Comparison of ENCODE assay signal across 18 mouse cellular contexts in genomic region chr11:99223310-99223709, GRCm38 (mm10). TPM values are rescaled to one million over a fixed set of nuclear protein-coding genes. Genes with fewer than 3 reads are reported as not detected.
"Had no signal": no experiment of that assay in that cellular context is flagged by ENCODE, and none has a peak within 500 bp of the region (broad histone marks: within the 10 kb centered on the region; RNA-seq: fewer than 3 reads in every experiment).

No protein-coding gene starts in this region.

- H3K9ac ChIP-seq: lung, embryonic 15.5 days; midbrain, embryonic 13.5 days; midbrain, embryonic 15.5 days; neural tube, embryonic 12.5 days; stomach, embryonic 15.5 days had no signal

- DNase-seq: lung, adult 2 months; lung, postnatal 14 days; lung, postnatal 36 days; right cerebral cortex, postnatal 14 days; thymus, adult 2 months; thymus, postnatal 25 days; thymus, postnatal 4 days had no signal

- H3K4me2 ChIP-seq: lung, embryonic 15.5 days; midbrain, embryonic 11.5 days; midbrain, embryonic 13.5 days; midbrain, embryonic 15.5 days; neural tube, embryonic 12.5 days; stomach, embryonic 15.5 days had no signal

- H3K9me3 ChIP-seq: lung, embryonic 15.5 days; megakaryocyte, embryonic 14.5 days; midbrain, embryonic 13.5 days; midbrain, embryonic 15.5 days; neural tube, embryonic 12.5 days; stomach, embryonic 15.5 days had no signal

- ATAC-seq: lung, postnatal 0 days; midbrain, embryonic 13.5 days; midbrain, embryonic 15.5 days had no signal

- H3K4me3 ChIP-seq: lung, embryonic 15.5 days; megakaryocyte, embryonic 14.5 days; midbrain, embryonic 13.5 days; midbrain, embryonic 15.5 days; neural tube, embryonic 12.5 days; stomach, embryonic 15.5 days had no signal

- H3K27me3 ChIP-seq: lung, embryonic 15.5 days; megakaryocyte, embryonic 14.5 days; midbrain, embryonic 13.5 days; midbrain, embryonic 15.5 days; neural tube, embryonic 12.5 days; stomach, embryonic 15.5 days had no signal

- H3K27ac ChIP-seq: lung, embryonic 15.5 days; macrophage; midbrain, embryonic 13.5 days; midbrain, embryonic 15.5 days; neural tube, embryonic 12.5 days; stomach, embryonic 15.5 days; stomach, postnatal 0 days had no signal

RNA-seq across cellular contexts. Expression of gene Krt222, which starts 20.6 kb away (rescaled TPM):
- total RNA-seq: megakaryocyte progenitor cell, adult 5-6 weeks had no signal
- polyA plus RNA-seq: macrophage had no signal
